Mouse (Mus musculus) cerebellum, adult 11-12 months (tissue): ENCODE measurements around the gene Cdiptos.
A peak's percentile ranks its signal among the peaks of the same experiment; 100 is the strongest.

ENCODE experiments used
- DNase-seq: peaks from one replicate; pipeline ENCODE4 v3.0.0; 2022

The Cdiptos gene

GRCm38 (mm10) chr7:126965568-126965967, 10.3 kb downstream of the Cdiptos start:
- DNase-seq, result peak; percentile 76

GRCm38 (mm10) chr7:126963548-126964286, 12.2 kb downstream of the Cdiptos start:
- DNase-seq, result no peak

- no peak for DNase-seq
Measured at GRCm38 (mm10) chr7:126961965-126962364, 13.9 kb downstream of the Cdiptos start.

- DNase-seq, result peak; percentile 4
Measured at GRCm38 (mm10) chr7:126961095-126961494, 14.8 kb downstream of the Cdiptos start.

- DNase-seq, result no peak
Measured at GRCm38 (mm10) chr7:126959780-126960179, 16.1 kb downstream of the Cdiptos start.

DNA sequence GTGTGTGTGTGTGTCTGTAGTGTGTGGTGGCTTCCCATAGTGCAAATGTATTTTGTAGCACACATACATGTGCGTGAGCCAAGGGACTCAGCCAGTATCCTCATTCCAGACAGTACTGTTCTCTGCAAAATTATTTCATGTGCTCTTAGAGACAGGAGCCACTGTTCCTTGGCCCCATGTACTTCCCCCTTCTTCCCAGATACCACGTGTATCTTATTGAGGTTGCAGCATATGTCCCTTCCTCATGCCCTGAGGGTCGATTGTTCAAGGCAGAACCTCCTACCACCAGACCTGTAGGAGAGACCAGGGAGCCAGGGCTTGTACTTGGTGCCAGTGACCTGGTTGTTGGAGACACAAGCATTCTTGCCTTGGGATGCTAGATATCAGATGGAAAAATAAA, 20.8 kb downstream of the Cdiptos start:
- DNase-seq, result no peak

GRCm38 (mm10) chr7:126952646-126953045, 23.3 kb downstream of the Cdiptos start:
- DNase-seq, result peak; percentile 65

GRCm38 (mm10) chr7:126951741-126952140, 24.2 kb downstream of the Cdiptos start:
- no peak for DNase-seq

DNA sequence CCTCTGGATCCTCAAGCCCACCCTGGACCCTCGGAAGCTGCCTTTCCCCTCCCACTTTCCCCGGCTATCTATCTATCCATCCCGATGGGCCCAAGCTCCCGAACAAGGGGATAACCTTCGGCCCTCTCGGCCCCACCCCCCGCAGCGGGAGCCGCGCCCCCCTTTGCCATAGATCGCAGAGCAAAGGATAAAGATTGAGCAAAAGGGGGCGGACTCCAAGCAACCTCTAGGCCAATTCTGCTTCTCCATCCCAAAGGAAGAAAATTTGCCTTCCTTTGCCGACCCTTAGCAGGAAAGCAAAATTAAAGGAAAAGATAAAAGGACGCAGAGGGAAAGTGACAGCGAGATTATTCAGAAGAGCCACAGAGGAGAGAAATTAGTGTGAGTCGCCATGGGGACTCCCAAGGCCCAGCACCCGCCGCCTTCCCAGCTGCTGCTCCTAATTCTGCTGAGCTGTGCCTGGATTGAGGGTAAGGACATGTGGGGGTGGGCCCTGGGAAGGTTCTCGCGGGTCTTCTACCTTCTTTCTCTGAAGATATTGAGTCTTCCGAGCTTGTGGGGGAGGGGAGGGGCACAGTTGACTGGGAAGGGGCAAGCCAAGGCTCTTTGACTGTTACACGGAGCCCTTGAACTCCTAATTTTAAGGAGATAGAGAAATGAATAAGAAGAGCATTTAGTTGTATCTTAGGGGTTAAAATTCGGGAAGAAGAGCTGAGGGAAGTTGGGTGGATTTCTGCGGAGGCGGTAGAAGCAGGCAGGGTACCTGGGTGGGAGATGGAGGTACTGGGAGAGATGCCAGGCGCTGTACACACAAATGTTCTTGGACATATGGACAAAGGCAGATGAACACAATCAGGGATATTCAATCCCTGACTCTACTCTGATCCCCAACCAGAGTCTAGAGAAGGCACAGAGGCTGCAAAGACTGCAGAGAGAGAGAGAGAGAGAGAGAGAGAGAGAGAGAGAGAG, 25.0 kb downstream of the Cdiptos start:
- peak; percentile 67 for DNase-seq

- peak; percentile 93 for DNase-seq
Measured at GRCm38 (mm10) chr7:126949793-126950646, 25.9 kb downstream of the Cdiptos start, which contains the start of gene Sez6l2. Sez6l2 (plus strand) TSS chr7:126950563.

GRCm38 (mm10) chr7:126949403-126949792, 26.5 kb downstream of the Cdiptos start, which contains the start of gene Asphd1:
Asphd1 (minus strand) TSS chr7:126949582.
- no peak for DNase-seq

DNA sequence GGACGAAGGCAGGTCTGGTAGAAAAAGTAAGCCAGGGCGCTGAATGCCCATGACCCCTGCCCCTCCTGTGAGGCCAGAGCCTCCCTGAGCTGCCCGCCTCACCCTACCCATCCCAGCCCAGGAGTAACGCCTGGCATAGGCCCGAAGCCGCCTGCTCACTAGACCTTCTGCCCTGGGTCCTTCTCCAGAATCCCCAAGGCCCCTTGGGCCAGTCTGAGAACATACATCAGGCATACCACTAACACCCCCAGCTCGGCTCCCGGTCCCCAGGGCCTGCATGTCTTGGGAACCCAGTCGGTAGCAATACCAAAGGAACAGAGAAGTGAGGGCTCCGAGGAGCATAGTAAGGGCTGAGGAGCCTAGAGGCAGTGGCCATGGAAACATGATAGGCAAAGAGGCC, 27.3 kb downstream of the Cdiptos start:
- peak; percentile 53 for DNase-seq

DNA sequence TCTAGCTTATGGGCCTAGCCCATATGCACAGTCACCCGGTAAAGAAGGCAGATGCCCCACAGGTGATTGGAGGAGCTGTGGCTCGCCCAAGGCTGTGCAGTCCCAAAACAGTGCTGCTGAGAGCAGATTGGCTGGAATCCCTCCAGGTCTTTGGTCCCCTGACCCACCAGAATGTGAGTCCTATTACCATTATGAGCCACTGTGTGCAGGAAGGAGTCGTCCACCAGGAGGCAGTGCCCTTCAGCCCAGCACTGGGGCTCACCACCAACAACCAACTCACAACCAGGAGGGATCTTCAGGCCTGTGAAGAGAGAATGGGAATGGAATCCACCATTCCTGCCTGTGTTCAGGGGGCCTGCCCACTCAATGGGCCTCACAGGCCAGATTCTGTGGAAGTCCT, 29.4 kb downstream of the Cdiptos start:
- no peak for DNase-seq

DNA sequence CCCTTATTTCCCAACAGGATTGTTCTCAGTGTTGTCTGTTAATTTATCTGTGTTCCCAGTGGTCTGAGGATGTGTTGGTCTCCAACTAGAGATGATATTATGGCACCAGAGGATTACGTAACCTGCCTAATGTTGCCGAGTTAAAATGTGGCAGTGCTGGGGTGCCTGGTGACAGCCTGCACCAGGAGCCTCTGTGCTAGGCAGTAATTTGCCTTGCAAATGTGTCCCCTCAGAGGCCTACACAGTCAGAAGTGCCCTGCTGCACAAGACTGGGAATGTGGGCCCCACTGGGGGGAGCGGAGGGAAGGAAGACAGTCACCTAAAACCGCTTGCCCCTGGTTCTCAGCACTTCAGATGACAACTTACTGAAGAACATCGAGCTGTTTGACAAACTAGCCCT, 34.1 kb downstream of the Cdiptos start:
- no peak for DNase-seq

DNA sequence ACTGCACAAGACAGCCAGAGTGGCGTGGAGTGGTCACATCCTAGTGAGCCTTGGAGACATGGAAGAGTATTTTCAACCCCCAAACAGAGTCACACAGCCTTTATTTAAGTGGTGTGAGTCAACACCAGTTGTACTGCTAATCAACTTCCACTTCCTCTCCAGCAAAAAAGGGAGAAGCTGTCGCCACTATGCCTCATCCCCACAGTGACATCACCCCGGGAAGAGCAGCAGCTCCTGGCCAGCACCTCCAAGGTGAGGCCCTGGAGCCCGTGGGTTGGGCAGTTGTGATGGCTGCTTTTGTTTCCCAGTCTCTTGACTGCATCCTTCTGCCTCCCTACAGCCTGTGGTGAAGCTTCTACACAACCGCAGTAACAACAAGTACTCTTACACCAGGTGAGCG, 34.7 kb downstream of the Cdiptos start:
- DNase-seq, result no peak

- no peak for DNase-seq
Measured at GRCm38 (mm10) chr7:126932652-126933051, 43.2 kb downstream of the Cdiptos start.

DNA sequence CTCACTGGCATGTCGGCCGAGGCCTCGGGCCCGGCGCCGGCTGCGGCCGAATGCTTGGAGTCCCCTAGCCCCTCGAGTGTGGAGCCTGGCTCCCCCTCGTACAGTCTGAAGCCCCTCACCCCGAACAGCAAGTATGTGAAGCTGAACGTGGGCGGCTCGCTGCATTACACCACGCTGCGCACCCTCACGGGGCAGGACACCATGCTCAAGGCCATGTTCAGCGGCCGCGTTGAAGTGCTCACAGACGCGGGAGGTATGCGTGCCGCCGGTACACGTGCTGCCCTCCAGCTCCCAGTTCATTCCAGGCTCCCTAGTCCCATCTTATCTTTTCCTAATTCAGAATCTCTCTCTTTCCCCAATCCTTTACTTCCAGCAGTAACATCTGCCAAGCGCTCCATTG, 46.9 kb downstream of the Cdiptos start:
- DNase-seq, result no peak

- DNase-seq, result peak; percentile 90
Measured at GRCm38 (mm10) chr7:126928384-126929037, 47.4 kb downstream of the Cdiptos start, which contains the start of gene Kctd13. Kctd13 (plus strand) TSS chr7:126928879.

GRCm38 (mm10) chr7:126926299-126926698, 49.6 kb downstream of the Cdiptos start:
- DNase-seq, result no peak

GRCm38 (mm10) chr7:126923999-126924398, 51.9 kb downstream of the Cdiptos start:
- no peak for DNase-seq

- no peak for DNase-seq
Measured at GRCm38 (mm10) chr7:126922624-126923060, 53.3 kb downstream of the Cdiptos start, which contains the start of gene Tmem219. Tmem219 (minus strand) TSS chr7:126922917.
